Mouse (Mus musculus) small intestine, adult 2 months (tissue): ENCODE data around the gene Ppp4r1.

Experiments used
- CTCF ChIP-seq: fragments of 200-500 bp; IDR thresholded peaks from 2 replicates; pipeline ENCODE4 v1.5.1; 2012; ENCODE audit warnings: low read depth, mild to moderate bottlenecking, control low read depth, inconsistent platforms, low read length, moderate library complexity, mixed read lengths; ENCODE audit not compliant: insufficient replicate concordance, insufficient read length; ENCODE audit errors: extremely low read depth
- POLR2A ChIP-seq: fragments of 200-500 bp; IDR thresholded peaks from 2 replicates; pipeline ENCODE4 v1.6.1; 2012; ENCODE audit warnings: low read depth, mild to moderate bottlenecking, control low read depth, inconsistent platforms, low read length, moderate library complexity

- TF ChIP-seq CTCF (no peak), POLR2A (no peak)
Measured at GRCm38 (mm10) chr17:65780970-65781369, 1.4 kb upstream of the Ppp4r1 start.
